Mouse (Mus musculus) right cerebral cortex, postnatal 10 days (tissue): ENCODE measurements around the gene Nutm1.

Source experiments
- DNase-seq, 2 experiments: peaks; one replicate each; pipeline ENCODE4 v3.0.0; 2021; ENCODE audit warnings: low spot score in 2 of 2

Nutm1 gene

DNA sequence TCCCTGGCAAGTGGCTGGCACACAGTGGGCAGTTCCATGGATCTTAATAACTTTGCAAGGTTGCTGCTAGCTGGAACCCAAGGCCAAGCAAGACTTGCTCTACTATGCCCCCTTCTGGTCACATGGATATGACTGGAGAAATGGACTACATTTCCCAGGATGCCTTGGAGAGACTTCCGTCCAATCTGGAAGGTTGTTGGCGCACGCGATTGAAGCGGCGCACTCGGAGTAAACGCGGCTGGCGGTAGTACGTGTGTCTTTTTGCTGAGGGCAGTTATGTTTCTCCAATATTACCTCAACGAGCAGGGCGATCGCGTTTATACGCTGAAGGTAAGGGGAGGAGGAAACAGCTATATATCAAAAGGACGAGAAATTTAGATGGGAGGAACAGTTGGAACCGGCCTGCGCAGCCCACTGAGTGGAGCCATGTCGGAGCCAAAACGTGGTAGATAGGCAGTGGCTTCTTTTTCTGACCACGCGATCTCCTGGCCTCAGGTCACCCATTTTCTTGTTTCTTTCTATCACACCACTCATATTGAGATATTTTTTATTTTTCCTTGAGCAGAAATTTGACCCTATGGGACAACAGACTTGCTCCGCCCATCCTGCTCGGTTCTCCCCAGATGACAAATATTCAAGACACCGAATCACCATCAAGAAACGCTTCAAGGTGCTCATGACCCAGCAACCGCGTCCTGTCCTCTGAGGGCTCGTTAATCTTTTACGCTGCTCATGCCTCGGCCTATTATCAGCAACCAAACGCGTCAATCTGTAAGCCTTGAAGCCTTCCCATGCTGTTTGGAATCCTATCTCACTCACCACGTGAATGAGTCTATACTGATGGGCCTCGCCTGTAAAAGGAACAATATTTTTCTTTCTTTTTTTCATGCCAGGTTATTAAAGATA is 2.9 kb upstream of the Nutm1 start, which contains the start of gene Nop10:
Nop10 (plus strand) TSS at position 179 of the 906 bp plus-strand sequence.
- DNase-seq, result peak; percentile 91 to 92

DNA sequence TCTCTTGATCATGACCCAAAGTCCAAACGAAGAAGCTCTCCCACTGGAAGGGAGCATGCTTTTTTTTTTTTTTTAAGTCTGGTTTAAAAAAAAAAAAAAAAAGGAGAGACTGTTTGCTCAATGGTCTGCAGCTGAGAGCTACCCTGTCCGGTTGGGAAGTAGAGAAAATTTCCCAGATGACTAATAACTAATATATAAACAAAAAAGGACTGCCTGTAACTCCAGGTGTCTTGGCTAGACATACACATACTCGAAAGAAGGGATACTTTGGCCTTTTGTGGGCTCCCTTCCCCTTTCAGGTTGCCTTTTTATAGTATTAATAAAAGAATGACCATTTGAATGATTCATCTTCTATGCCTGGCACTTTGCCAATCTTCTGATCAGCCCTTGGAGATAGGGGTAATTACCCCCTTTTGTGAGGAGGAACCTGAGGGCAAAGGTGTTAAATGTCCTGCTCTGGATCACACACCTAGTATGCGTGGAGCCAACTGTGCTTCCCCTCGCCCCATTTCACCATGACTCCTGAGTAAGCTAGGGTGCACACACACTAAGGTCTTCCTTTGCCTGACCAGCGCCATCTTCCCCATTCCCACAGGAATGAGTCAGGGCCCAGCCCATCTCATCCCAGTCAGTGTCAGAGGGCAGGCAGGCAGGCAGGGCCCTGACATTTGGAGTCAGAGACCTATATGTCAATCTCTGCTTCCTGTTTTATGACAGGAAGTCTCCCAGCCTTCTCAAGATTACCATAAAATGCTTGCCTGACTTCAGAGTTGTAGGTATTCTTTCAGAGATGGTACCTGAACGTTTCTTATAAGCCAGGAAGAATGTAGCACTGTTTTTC is 4.2 kb downstream of the Nutm1 start:
- no peak for DNase-seq

DNA sequence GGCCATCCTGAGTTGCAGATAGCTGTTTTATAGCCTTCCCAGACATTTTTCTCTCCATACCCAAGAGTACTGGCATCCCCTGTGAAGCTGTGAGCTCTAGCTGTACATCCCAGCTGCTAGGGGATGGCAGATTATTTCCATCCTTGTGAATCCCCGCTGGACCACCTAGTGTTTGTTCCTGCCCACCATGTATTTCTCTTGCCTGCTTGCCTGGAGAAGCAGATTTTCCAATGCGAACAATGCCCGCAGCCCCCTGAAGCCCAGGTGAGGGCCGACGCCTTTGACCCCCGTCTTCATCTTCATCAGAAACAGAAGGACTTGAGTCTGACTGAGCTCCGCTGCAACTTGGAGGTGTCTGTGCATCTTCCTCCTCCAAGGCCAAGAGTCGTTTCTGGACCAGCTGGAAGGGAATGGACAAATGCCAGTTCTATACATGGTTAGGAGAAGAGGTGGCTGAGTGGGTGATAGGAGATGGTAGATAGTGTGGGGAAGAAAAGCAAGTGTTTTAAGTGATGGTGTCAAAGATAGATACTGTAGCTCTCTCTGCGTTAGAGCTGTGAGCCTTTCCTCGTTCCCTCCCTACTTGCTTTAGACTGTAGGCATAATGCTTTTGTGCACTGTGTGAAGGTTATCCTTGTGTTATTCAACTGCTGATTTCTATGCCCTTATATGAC is 9.2 kb downstream of the Nutm1 start:
- no peak for DNase-seq

DNA sequence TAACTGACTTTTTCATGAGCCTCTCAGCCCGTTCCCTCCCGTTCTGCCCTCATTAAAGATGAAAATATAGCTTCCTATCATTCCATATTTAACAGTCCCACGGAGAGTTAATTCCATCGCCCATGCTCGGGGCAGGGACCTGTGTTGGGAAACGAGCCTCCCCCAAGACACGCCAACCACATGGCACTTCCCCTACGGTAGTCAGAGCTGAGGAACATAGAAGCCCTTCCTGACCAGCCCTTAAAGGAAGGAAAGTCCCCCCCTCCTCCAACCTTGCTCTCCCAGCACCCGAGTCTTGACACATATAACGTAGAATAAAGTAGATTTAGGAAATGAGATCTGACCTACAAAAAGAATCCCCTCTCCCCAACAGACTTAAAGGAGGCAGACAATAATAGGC is 11.8 kb downstream of the Nutm1 start:
- DNase-seq, result no peak

DNA sequence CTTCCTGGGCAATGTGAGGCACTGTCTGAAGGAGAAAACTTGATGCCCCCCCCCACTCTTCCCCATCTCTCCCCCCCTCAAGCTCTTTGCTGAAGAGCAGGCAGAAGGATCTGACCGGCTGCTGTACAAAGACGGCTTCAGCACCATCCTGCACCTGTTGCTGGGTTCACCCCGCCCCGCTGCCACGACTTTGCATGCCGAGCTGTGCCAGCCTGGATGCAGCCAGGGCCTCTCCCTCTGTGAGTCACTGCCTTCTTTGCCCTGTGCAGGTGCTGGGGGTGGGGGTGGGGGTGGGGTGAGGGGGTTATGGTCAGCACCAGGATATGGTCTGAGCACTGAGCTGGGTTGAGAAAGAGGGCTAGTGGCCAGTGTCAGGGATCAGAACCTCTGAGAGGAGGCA is 12.9 kb downstream of the Nutm1 start:
- no peak for DNase-seq

DNA sequence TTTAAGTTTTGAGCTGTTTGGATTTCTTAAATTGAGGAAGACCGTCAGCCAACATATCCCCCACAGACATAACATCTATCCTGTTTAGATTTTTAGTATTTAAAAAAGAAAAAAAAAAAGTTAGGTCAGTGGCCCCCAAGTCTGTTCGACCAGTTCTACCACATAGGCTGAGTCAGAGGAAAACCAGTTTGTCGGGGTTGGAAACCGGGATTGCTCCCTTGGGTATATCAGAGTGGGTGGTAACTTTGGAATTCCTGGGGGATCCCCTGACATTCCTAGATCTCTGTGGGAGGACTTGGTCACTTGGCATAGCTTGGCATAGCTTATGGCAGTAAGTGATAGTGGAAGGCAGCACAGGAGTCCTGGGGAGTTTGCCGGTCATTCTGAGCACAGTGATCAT is 13.8 kb downstream of the Nutm1 start:
- DNase-seq, result no peak

DNA sequence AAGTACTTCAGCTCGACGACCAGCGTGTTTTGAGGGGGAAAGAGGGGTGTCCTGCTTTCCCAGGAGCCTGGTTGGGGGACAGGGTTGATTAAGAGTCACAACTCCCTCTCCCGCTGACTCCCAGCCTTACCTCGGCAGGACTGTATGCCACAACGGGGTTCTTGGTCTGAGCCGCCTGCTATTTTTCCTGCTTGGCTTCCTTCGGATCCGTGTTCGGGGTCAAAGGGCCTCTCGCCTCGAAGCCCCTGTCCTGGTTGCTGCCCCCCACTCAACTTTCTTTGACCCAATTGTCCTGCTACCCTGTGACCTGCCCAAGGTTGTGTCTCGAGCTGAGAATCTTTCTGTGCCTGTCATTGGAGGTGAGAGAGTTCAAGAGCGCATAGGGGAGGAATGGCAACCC is 17.3 kb downstream of the Nutm1 start:
- DNase-seq, result no peak

DNA sequence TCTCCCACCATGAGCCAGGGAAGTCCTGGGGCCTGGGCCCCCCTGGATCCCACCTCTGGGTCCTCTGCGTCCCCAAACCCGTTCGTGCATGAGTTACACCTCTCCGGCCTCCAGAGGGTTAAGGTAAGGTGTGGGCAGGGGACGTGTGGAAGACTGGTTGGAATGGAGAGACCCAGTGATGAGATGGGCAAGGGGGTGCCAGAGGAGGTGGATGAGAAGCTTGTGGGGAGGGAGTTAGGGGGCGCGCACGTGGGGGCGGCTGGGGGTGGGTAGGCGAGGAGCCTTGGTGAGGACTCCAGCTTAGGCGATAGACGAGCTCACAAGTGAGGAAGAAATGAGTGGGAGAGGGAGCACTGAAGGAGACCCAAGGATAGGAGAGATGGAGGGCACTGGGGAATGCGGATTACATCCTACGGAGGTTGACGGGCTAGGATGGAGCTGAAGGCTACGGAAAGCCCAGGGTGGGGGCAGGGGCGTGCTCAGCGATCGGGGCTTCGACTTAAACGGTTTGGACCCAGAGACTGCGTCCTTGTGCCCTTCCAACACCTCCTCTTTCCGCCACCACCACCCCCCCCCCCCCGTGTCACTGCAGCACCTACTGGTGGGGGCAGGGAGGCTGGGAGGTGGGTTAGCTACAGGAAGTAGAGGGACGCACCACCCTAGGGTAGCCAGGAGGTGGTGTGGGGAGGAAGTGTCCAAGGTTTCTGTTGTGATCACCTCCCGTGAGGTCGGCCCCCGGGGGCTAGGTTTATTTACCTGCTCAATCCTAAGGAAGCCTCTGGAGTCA is 19.0 kb downstream of the Nutm1 start:
- DNase-seq, result peak; percentile 59 to 70

DNA sequence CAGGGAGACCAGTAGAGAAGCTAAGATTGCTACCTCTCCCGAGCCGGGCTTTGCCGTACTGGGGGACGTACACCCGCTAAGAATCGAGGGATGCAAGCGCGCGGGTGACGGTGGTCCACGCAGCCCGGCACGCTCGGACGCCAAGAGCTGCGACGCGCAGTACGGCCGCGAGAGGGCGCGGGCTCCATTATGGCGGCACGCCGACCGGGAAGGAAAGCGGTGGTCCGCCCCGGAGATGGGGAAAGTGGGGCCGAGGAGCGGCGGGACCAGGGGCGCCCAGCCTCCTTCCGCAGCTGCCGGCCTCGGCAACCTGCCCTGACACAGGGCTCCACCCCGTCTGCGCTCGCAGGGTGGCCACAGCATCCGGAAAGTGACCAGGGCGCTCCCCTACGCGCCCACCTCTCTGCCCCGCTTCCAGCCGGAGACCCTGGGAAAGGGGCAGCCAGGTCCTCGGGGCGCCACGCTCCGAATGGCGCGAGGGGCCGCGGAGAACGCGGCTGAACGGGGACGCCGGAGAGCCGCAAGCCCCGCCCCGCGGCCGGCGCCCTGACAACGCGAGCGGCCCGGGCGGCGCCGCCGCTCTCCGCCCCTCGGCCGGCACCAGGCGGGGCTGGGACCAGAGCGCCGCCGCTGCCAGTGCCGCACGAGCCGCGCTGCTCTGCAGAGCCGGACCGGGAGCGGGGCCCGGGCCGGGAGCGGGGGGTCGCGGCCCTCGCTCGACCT is 19.7 kb downstream of the Nutm1 start, which contains the start of gene Lpcat4:
Lpcat4 (plus strand) TSS at position 257 of the 723 bp plus-strand sequence.
- DNase-seq, result peak; percentile 92 to 95

DNA sequence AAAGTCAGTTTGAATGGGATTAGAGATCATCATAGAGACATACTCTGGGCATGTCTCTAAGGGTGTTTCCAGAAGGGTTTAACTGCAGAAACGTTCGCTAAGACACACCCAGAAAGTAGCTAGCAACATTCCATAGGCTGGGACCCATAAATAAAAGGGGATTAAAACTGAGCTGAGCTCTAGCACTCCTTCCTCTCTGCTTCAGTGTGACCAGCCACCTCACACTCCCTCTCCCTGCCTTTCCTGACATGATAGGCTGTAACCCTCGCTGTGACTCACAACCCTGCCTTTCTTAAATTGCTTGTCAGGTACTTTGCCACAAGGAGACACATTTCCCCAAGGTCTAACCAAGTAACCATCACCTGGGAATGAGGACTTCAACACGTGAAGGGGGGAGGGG is 21.1 kb downstream of the Nutm1 start:
- DNase-seq, result no peak

DNA sequence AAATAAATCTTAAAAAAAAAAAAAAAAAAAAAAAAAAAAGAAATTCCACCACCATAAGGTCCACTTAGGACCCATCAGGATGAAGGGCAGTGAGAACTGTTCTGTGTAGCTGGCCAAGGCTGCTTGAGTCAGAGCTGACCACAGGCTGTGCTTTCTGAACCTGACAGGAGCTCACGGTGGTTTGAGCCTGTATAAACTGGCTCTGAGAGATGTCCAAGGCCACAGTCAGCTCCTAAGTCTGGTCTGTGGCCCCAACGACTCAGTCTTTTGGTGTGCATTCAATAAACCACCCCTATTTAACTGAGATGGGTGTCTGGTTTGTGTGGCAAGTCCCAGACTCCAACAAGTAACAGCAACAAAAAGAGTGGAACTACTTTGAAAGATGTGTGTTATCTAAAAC is 22.5 kb downstream of the Nutm1 start:
- no peak for DNase-seq

DNA sequence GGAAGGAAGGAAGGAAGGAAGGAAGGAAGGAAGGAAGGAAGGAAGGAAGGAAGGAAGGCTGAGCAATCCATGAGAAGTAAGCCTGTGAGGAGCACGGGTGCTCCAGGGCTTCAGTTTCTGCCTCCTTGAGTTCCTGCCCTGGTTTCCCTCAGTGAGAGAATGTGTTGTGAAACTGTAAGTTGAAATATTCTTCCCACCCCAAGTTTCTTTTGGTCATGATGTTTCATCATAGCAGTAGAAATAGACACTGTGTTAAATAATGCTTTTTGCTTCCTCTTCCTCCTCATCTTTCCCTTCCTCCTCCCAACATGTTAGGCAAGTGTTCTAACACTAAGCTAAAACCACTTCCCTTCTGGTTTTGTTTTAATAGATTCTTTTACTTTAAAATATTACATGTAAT is 26.5 kb downstream of the Nutm1 start:
- no peak for DNase-seq

DNA sequence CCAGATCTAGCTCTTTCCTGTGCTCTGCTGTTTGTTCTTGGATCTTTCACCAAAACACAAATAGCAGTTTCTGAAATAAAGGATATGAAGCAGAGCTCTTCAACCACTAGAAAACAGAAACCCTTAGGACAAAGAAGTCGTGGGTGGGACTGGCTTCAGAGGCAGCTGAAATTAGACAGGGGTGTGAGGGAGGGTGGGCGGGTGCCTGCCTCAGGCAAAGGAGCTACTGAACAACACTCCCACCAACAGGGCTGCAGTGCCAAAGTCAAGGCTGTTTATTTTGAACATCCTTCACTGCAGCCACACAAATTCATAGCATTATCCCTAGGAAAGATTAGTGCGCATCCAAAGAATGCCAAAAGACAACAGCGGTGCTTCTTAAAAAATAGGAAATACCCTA is 34.7 kb downstream of the Nutm1 start:
- peak in 1 of 2 experiments; percentile 29 for DNase-seq

DNA sequence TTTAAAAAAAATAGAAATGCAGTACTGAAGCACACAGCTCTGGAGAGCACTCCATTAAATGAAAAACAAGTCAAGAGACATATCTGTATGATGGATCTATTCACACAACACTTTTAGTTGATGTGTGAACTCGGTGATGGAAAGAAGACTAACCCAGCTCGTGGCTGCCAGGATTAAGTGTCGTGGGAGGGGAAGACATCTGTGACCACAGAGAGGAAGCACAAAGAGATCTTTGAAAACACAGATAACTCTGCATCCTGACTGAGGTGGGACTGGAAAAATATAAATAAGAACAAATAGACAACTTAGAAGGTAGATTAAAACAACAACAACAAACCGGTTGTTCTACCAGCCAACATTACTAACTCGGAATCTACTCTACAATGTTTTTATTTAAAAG is 36.5 kb downstream of the Nutm1 start:
- no peak for DNase-seq

DNA sequence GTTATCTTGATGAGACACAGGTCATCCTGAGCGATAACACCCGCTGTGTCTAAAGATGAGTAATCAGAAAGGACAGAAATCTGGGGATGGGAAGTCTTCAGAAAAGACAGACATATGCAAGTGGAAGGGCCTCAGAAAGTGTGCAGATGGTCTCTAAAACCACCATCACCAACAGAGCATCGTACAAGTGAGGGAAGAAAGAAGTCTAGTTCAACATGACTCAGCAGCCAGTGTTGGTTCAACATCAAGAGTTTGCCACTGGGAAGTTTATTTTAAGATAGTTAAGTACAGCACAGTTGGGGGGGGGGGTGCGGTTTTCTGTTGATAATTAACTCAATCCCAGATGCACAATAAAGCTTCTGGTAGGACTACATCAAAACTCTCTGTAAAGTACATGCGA is 38.2 kb downstream of the Nutm1 start:
- no peak for DNase-seq

DNA sequence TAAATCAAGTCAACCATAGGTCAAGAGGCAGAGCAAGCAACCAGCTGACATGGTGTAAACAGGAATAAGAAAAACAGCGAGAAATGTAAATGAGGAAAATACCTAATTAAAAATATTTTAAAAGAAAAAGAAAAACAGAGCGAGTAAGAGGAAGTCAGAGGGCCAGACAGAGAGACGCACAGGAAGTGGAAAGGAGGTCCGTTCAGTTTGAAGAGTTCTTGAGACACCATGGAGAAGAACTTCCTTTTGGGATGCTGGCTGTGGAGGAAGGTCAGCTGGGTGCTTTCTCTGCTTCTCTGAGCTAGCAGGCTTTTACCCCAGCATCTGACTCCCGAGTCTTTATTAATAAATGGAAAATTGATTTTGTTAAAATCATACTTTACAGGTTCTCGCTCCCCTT is 41.5 kb downstream of the Nutm1 start:
- DNase-seq, result no peak

DNA sequence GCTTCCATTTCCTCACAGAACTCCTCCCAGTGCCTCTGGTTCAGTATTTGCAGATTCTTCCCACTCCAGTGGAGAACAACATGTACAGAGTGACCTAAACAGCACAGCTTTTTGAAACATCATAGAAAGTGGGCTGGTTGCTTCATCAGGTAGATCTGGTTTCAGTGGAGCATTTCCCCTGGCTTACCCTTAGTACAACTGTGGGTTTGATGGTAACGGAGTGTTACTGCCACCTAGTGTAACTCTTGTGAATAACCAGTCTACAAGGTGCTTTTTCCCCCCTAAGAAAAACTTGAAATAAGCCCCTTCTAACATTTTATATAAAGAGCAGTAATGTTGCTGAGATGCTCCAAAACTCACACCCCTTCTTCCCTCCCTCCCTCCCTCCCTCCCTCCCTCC is 43.1 kb downstream of the Nutm1 start:
- DNase-seq, result no peak

DNA sequence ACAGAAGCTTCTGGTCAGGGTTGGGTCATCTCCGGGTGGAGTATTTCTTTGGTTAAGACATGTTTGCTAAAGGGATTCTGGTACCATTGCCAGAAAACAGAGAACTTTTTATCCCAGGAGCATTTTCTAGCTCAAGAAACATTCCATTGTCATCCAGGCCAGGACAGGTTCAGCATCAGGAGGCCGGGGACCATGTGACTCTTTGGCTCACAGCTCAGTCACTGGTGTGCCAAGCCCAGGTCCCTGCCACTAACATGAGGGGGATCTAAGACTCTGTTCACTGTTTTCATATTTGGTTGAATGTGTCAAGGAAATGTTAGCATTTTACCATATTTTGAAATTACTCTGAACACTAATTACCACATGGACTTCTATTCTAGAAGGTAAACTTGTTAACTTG is 48.4 kb downstream of the Nutm1 start:
- no peak for DNase-seq

DNA sequence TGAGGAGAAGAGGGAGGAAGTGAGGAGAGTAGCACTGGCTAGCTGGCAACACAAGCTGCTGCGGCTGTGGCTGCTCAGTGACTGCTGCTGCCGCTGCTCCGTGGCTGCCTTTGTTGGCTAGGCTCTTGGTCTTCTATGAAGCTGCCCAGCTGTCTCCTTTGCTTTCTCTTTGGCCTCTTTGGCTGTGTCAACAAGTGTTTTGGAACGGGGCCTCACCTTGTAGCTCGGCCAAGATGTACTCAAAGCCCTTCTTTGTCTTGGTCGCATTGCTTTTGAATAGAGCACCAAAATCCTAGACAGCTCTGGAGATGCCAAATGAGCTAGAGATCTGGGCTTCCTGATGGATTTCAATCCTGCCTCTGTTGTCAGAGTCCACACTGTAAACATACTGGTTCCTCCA is 48.9 kb downstream of the Nutm1 start:
- DNase-seq, result peak; percentile 88 to 91

DNA sequence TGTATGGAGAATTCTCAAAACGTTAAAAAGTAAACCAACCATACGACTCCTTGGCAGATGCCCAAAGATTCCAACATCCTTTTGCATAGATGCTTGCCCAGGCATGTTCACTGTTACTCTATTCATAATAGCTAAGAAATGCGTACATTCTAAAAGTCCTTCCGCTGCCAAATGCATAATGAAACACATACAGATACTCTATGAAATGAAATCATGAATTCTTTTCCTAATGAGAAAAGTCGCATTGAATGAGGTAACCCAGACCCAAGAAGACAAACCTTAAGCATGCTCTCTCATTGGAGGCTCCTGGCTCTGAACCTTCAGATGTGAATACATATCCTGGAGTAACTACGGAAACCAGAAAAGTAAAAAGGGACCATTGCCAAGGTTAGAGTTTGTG is 56.0 kb downstream of the Nutm1 start:
- no peak for DNase-seq
